Mouse (Mus musculus) lung, adult 18-20 months (tissue): Measurements from ENCODE around the gene Fgd3.

Experiments
- DNase-seq, 2 experiments: peaks; one replicate each; pipeline ENCODE4 v3.0.0; 2022; ENCODE audit warnings: mixed read lengths in 2 of 2

Gene Fgd3

DNA sequence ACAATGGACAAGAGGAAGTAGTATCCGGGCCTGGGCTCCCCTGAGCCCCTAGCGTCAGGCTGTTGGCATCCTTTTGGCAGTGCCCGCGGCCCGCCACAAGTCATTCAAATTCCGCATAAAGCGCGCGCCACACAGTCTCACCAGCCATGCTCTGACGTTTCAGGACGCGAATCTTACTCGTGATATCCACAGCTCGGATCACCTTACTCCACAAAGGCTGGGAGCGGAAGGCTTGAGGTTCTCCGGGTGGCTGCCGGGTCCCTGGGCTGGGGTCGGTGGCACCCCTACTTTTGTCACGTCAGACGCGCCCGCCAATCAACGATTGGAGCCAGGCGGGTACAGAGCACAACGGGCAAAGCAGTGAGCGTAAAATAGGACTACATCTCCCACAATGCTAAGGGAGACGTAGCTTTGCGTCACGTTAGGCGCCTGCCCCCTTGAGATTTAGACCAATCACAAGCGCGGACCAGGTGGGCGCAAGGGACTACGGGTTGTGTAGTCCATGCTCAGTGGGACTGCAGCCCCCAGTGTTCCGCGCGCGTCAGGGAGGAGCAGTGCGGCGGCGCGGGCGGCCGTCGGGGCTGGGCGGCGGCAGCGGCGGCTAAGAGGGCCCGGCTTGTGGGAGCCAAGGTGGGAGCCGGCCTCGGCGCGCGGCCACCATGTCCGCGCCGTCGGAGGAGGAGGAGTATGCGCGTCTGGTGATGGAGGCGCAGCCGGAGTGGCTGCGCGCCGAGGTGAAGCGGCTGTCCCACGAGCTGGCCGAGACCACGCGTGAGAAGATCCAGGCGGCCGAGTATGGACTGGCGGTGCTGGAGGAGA lies 21.1 kb upstream of the Fgd3 start, which contains the start of gene Bicd2:
Gene Bicd2, plus strand, starts transcription at position 574 of the 819 bp plus-strand sequence.
- peak; percentile 98 for DNase-seq

DNA sequence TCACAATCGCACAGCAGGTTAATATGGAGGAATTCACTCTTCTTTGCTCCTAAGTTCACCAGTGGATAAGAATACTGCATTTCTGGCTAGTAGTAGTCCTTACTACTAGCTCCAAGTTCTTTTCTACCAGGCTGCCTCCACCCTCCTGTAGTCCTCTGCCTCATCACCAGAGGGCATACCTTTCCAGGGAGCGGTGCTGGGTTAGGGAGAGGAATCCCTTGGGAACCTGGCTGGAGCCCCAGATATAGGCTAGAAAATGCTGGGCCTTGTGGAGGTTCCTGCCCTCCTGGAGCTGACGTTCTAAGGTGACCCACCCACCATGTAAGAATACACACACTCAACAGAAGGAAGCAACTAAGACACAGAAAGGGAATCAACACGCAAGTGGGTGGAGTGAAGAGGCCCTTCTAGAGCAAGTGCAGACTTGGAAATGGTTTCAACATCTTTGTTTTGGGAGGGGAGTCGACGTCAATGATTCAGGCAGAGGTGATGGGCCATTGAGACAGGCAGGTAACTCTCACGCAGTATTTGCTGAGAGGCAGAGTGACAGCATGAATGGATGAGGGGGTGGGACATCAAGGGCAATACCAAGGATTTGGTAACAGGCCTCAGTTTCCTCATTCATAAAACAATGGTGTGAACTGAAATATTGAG lies 18.9 kb upstream of the Fgd3 start:
- peak; percentile 67 to 77 for DNase-seq

DNA sequence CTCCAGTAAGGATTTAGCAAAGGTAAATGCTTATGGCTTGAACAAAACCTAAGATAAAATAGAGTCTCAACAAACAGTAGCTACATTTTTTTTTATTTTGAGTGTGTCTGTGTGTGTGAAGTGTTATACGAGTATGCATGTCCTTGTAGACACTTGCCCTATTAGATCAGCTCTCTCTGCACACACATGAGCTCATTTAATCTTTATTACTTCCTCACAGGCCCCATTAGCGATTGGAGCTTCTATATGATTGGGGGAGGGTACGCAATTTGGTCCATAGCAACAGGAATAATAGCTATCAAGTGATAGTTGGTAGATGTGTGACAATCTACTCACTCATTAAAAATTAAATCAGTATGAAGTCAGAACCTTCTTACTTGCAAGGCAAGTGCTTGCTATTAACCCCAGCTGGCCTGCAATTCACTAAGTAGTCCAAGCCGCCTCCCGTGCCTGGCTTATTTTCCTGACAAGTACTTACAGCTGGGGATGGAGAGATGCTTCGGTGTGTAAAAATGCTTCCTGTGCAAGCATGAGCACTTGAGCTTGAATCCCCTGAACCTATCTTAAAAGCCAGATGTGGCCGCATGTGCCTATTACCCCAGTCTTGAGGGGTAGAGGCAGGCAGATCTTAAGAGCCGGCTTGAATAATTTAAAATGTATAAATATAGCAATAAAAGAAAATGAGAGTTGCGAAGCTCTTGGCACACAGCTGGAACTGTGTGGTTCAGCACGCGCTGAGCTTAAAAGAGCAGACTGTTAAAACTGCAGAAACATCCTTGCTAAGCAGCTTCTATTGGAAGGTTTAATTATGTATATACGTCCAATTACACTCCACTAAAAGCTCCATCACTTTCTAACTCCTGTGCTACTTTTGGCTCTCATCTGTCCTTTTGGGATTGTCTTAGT lies 15.2 kb upstream of the Fgd3 start:
- DNase-seq, result no peak

DNA sequence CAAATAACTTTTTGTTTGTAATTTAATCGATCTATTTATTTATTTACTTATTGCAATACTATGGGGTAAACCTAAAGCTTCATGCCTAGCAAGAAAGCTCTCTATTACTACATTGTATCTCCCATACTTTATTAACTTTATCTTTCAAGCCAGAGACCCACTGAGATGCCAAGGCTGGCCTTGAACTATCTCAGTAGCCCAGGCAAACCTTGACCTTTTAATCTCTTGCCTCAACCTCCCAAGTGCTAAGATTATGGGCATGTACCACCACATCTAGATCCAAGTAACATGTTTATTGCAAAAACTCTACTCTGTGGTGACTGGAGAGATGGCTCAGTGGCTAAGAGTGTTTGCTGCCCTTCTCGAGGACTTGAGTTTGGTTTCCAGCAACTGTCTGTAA lies 13.1 kb upstream of the Fgd3 start:
- no peak for DNase-seq

DNA sequence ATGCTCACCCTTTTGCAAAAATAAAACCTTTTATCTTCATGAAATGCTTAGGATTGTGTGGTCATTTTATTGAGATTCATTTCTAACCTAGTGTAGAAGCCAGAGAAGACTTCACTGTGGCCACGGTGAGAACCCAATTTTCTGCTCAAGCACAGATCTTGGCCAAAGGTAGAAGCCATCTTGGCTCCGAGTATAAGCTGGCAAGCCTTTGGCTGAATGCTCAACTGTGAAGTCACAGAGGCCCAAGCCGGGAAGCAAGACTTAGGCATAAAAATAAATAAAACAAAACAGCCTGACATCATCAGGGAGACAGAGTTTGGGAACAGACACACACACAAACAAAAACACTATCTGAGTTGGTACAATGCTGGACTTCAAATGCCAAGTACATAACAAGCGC lies 8.0 kb upstream of the Fgd3 start:
- DNase-seq, result no peak

DNA sequence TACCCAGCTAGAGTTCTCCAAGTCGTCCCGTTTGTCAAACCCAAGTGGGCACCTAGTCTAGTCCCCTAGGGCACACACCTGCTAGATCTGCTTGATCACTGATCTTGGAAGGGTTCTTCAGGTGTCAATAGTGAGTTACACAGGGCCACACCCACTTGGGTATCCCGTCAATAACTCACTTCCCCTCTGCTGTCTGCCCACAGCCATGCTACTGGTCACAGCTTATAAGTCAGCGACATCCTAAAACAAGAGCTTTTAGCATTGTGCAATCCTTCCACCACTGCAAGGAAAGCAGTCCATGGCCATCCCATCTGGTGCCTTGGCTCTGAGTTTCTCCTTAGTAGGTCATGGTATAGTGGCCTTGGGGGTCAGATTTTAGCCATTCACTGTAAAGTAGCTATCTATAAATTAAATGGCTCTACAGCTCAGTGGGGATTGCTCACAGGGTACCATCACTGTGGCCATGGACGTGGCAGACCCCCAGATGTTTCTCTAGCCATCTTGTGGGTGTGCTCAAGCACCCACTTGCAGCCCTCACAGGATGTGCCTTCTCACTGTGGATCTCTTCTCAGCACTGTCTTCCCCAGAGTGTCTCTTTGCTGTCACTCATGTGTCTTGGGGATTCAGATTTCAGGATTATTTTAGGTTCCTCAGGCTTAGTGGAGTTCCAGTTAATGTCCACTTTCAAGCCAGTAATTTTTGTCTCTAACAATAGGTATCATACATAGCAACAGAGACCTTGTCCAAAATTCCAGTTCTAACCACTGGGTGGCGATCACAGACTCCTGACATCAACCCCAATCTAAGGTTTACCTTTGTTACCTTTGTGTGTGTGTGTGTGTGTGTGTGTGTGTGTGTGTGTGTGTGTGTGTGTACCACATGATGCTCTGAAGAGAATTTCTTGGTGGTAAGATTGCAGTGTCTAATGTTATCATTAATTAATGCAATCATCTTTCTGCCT lies 6.4 kb upstream of the Fgd3 start:
- DNase-seq, result peak in 1 of 2 experiments; percentile 50

DNA sequence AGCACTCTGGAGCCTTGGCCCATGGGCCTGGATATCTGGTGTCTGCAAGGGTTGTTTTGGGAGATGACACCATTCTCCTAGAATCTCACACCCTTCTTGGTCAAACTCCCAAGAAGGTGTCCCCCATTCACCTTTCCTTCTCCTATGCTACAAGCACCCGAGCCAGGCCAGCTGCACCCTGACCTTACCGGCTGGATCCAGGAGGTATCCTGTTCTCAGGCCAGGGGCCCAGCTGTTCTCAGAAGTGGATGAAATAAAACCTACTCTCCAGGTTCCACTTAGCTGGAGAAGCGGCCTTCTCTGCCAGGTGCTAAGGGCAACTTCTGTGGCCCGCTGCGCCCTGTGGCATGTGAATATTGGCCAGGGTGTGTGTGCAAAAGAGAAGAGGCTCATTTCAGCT lies 4.8 kb upstream of the Fgd3 start:
- DNase-seq, result no peak

DNA sequence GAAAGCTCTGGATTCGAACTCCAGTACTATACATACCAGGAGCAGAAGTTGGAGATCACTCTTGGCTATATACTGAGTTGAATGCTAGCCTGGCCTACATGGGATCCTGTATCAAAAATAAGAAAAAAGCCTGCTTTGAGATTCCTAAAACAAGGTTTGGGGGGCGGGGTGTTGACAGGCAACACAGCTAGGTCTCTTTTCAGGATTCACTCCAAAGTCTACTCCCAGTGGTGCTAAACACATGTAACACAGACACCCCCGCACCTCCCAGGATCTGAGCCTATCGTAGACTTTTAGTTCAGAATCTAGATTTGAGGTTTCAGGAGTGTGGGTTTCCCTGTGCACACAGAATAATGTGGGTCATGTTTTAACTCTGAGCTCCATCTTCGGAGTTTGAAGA lies 2.6 kb upstream of the Fgd3 start:
- no peak for DNase-seq

DNA sequence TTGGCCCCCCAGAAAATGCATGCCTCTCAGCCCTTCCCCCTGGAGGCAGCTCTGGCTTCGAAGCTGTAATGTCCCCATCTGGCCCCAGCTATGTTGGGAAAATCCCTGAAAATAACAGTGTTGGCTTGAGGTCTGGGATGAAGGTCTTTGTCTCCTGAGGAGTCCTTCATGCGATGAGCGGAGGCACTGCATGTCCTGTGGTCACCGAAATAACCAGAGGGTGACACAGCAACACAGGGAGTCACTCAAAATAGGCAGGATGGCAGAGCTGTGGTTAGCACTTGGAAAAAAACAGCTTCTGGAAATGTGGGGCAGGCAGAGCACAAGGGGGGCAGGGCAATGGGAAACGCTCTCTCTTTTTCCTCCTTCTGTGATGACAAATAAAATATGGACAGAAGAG lies 2.1 kb upstream of the Fgd3 start:
- DNase-seq, result no peak

DNA sequence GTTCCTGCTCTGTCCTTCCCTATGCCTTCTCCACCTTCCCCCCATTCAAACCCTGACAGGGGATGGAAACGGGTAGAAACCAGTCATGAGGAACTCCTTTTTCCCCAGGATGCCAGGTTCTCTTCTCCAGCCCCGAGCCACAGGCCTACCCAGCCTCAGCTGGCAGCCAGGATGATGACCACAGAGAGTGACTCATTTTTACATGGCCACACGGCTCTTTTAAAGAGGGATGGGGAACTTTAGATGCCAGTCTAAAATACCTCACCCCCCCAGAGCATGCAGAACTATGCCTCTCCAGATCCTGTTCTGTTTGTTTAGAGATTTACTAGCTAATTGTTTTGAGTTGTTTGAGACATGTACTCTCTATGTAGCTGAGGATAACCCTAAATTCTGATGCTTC lies 1.3 kb upstream of the Fgd3 start:
- no peak for DNase-seq

DNA sequence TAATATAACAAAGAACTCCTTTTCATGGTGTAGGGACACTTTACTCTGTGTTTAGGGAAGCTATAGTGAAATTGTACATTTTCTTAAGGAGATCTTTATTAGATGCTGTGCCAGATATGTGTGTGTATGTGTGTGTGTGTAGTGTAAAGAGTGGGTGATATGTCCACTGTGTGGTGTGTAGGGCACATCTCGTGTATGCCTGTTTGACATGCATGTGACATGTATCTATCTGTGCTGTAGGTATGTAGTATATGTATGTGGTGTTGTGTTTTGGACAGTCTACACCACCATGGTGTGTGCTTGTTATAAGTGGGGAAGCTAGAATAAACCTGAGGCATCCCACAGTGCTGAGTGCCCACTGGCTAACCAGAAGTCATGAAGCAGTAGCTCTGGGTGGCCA lies 403 bp upstream of the Fgd3 start:
- no peak for DNase-seq

DNA sequence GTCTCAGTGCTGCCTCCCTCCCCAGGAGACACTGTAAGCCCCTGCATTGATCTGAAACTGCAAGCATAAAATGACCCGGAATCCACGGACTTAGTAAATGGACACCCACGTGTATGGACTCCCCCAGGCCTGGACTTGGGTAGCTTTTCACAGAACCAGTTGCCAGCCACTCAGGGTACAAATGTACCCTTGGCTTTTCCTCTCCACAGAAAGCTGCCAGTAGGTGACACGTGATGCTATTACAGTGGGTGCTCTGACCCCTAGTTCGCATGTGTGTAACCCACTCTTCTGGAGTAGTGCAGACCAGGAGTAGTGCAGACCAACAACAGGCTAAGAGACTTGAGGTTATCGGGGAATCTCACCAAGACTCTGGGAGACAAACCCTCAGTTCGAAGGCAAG lies 2.2 kb downstream of the Fgd3 start:
- DNase-seq, result no peak

DNA sequence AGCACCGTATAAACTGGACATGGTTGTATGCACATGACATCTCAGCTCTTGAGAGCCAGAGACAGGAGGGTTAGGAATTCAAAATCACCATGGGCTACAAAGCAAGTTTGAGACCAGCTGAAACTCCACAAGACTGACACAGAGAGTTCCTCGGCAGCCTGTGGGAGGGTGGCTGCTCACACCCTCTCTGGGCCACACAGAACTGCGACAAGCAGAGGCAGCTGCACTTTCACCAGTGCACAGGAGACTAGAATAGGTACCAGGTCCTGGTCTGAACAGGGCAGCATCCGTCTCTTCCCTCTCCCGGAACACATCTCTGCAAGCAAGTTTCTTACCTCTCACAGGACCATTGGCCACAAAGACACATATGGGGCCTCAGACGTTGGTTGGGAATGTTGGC lies 2.6 kb downstream of the Fgd3 start:
- DNase-seq, result no peak

DNA sequence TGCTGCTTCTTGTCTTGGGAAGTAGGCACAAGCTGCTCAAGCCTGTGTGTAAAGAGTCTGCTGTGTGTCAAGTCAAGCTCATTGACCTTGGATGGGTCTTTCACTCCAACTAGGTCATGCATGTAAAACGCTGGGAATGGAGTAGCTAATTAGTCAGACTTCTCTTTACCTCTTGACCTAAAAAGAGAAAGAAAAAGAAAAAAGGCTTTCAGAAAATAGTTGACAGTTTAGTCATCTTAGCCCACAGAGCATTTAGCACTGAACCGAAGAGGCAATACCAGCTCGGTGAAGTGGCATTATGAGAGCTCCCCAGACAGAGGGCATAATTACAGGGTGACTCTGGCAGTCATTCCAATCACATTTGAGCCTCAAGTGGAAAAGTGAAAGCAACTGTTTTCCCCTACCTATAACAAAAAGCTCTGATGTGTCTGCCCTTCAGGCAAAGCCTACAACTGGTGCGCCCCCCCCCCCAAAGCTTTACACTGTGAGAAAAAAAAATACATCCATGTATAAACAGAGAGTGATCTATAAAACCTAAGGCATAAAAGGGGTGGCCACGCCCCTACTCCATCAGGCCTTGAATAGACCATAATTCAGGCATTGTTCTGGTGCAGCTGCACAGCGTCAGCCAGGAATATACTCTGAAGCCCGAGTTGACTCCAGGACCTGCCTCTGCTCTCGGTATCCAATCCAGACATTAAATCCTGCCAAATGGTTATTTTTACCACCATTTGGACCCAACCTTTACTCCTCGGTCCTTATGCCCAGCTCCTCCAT lies 3.5 kb downstream of the Fgd3 start:
- peak in 1 of 2 experiments; percentile 20 for DNase-seq

DNA sequence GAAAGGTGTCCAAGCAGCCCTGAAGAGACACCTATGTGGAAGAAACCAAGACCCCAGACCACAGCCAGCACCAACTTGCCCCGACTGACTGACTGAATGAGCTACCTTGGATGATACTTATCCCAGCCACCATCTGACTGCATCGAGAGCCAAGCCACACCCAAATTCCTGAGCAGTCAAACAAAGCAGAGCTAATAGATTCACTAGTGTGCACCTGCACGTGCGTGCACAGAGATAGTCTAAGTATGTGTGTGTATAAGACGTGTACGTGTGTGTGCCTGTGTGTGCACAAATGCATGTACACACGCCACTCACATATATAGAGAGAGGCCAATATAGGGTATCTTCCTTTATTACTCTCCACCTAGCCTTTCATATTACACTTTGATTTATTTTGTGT lies 8.5 kb downstream of the Fgd3 start:
- no peak for DNase-seq

DNA sequence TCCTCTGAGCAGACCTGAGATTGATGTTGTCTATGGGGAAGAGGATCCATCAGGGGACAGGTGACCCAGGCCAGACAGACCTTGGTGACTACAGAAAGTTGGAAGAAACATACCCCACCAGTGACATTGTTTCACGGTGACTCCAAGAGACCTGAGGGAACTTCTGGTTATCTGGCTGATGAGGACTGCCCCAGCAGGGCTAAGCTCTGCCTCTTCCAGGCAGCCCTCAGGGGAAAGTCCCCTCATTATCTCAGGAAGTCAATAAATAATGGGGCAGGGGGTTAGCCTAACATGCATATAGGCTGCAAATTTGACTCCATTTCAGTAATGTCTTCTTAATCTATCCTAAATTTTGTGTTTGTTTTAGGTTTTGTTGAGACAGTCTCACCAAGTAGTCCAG lies 10.6 kb downstream of the Fgd3 start:
- no peak for DNase-seq

DNA sequence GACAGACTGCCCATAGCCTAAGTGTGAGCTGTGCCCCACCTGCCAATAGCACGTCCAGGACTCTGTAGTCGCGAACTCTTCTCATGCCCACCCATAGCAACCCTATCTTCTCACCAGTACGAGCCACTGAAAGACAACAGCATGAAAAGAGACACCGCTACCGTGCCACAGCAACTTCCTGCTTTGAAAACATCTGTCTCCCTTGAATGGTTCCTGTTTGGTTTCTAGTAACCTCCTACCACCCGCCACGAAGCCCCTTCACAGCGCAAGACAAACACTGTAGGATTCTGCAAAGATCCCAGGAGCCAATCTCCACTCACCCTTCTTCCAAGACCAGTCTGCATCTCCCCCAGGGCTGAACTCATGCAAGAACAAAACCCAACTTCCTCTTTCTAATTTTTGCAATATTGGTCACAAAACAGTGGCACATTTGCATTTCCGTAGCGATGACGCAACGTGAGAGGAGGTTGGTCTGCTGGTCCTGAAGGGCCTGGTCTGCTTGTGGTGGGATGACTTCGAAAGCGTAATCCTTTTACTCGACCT lies 11.2 kb downstream of the Fgd3 start:
- DNase-seq, result peak; percentile 52 to 69

DNA sequence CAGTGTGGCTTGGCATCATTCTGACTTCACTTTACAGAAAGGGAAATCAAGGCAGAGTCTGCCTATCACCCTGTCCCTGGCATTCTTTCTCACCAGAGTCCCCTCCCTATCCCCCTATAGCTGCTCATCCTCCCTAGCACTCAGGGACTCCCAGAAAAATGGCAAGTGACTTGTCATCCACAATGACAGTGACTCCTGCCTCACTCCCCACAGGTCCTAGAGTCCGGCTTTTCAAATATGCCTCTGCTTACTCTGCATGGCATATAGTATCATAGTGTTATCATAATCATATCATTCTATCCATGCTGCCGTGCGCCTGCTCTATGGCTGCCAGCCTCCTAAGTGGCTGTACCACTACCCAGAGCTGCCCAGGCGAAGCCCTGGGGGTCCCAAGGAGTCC lies 11.9 kb downstream of the Fgd3 start:
- DNase-seq, result no peak

DNA sequence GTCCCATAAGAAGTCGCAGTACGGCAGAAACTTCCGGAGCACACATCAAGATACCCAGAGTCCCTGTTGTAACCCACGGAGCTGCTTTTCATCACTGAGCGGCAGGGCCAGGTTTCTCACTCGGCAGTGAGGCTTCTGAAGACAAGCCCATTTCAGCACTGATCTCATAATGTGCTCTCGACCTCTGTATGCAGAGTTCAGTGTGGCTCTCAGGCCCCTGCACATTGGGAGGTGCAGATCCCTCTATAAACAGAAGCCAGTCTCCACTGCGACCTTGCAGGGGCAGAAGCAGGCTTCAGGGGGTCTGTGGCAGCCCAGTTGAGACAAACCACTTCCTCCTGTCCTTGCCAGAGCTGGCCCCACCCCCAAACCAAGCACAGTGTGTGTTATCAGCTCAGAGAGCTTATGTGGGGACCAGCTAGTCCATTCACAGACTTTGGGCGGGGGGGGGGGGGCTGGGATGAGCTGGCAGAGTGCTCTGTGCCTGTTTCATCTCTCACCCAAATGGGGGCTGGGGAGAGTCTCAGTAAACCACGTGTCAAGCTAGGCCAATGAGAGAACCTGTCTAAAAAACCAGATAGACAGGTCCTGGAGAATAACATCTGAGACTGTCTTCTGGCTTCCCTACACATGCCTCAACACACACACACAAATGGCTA lies 12.7 kb downstream of the Fgd3 start:
- DNase-seq, result peak; percentile 54 to 60

DNA sequence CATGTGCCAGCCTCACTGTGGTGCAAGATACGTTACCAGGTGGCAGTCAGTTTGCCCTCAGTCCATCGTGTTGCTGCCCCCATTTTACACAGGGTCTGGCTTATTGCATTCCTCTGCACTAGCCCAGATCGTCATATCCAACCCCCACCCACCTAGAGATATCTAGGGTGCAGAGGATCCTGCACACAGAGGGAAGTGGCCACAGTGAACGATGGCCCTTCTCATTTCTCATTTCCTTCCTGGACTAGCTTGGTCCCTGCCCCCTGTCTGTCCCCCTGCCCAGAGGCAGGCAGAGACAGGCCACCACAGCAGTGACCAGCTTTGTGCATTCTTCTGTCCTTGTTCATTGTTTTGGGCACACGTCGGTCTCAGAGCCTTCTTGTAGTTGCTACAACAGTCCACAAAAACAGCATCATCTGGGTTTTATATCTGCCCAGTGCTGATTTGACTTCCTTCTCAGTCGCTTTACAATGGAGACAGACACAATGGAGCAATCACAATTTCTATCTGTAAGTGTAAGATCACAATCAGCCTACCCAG lies 13.3 kb downstream of the Fgd3 start:
- DNase-seq, result no peak
